Mouse (Mus musculus): Measurements from ENCODE around the gene Prr22. TPM values are rescaled to one million over a fixed set of nuclear protein-coding genes. Genes with fewer than 3 reads are reported as not detected.

Prr22 gene
- total and polyA plus RNA-seq, 3 experiments: 0.15 to 1.3 (median 0.93) TPM

GRCm38 (mm10) chr17:56777568-56777967 lies 7.5 kb downstream of the Prr22 start:
- Histone ChIP-seq H3K27ac (ENCODE audit: insufficient read depth, low read depth) (no peak overlapping the region), H3K9ac (ENCODE audit: insufficient read depth, low read depth) (no peak overlapping the region), H3K79me2 (replicated peaks; ENCODE audit: control insufficient read depth, extremely low read depth, insufficient read depth, poor library complexity, severe bottlenecking) (no peaks in the 10 kb centered on the region), H3K36me3 (replicated peaks in 1 of 2; ENCODE audit: control insufficient read depth in 1 of 2, insufficient read depth in 1 of 2, low read length in 1 of 2) (peaks cover 0 to 14% of the 10 kb centered on the region in 2 experiments), H3K9me3 (replicated peaks; ENCODE audit: low read length) (peaks cover 9% of the 10 kb centered on the region), H3K27me3 (replicated peaks) (peaks cover 18% of the 10 kb centered on the region), H3K4me2 (ENCODE audit: insufficient read depth, low read depth, poor library complexity, severe bottlenecking) (no peak overlapping the region), H3K4me1 (ENCODE audit: control insufficient read depth in 1 of 2, insufficient read depth in 2 of 2) (no peaks in the 10 kb centered on the region), H3K4me3 (replicated peaks in 1 of 3; ENCODE audit: low read depth in 2 of 3, low read length in 2 of 3, poor library complexity in 1 of 3) (no peak overlapping the region)
- TF ChIP-seq CTCF (conservative IDR thresholded peaks at IDR 0.05 in 1 of 2, IDR thresholded peaks at IDR 0.05 in 1 of 2; ENCODE audit: low read depth in 2 of 2, low read length in 2 of 2) (peak in 1 of 2 experiments; percentile 5; a peak in 1 of 4 replicates), MAZ (IDR thresholded peaks at IDR 0.05; ENCODE audit: low read depth, low read length) (no peak)
- no peak for DNase-seq (ENCODE audit: extremely low read depth)
- in situ Hi-C loops (cut with MboI; ENCODE audit: low pct_ligation_motif_present, low pct_unique_long_range_greater_than_20kb, low sequenced_read_pairs) (no loop called here), dilution Hi-C loops (cut with MboI; ENCODE audit: extremely low pct_ligation_motif_present, extremely low pct_unique_long_range_greater_than_20kb, low sequenced_read_pairs) (no loop called here)

GRCm38 (mm10) chr17:56778779-56779362 lies 8.8 kb downstream of the Prr22 start:
- H3K4me2 ChIP-seq (ENCODE audit: insufficient read depth, low read depth, poor library complexity, severe bottlenecking): no peak overlapping the region
- H3K27me3 ChIP-seq (replicated peaks): peaks cover 21% of the 10 kb centered on the region
- no peaks in the 10 kb centered on the region for H3K4me1 ChIP-seq (ENCODE audit: control insufficient read depth in 1 of 2, insufficient read depth in 2 of 2)
- no peak overlapping the region for H3K4me3 ChIP-seq (replicated peaks in 1 of 3; ENCODE audit: low read depth in 2 of 3, low read length in 2 of 3, poor library complexity in 1 of 3)
- no peak overlapping the region for H3K9ac ChIP-seq (ENCODE audit: insufficient read depth, low read depth)
- dilution Hi-C loops (cut with MboI; ENCODE audit: extremely low pct_ligation_motif_present, extremely low pct_unique_long_range_greater_than_20kb, low sequenced_read_pairs): no loop called here
- TF ChIP-seq ETS1 (conservative IDR thresholded peaks at IDR 0.05; ENCODE audit: low read depth, low read length): no peak
- TF ChIP-seq MAX (IDR thresholded peaks at IDR 0.05; ENCODE audit: low read length): no peak
- no peak for TF ChIP-seq KAT2A (IDR thresholded peaks at IDR 0.05; ENCODE audit: insufficient replicate concordance, low read length)
- no peak for TF ChIP-seq JUND (conservative IDR thresholded peaks at IDR 0.05; ENCODE audit: low read depth, low read length)
- TF ChIP-seq ZC3H11A (IDR thresholded peaks at IDR 0.05; ENCODE audit: low read depth, low read length): no peak
- no peak for TF ChIP-seq GABPA (IDR thresholded peaks at IDR 0.05; ENCODE audit: insufficient replicate concordance, low read depth, low read length)
- no peak for TF ChIP-seq UBTF (IDR thresholded peaks at IDR 0.05; ENCODE audit: low read depth, low read length)
- TF ChIP-seq ZNF384 (IDR thresholded peaks at IDR 0.05; ENCODE audit: low read depth, low read length): no peak
- no peak for TF ChIP-seq BHLHE40 (IDR thresholded peaks at IDR 0.05; ENCODE audit: low read depth, low read length)
- peaks cover 0 to 3% of the 10 kb centered on the region in 2 experiments for H3K36me3 ChIP-seq (replicated peaks in 1 of 2; ENCODE audit: control insufficient read depth in 1 of 2, insufficient read depth in 1 of 2, low read length in 1 of 2)
- in situ Hi-C loops (cut with MboI; ENCODE audit: low pct_ligation_motif_present, low pct_unique_long_range_greater_than_20kb, low sequenced_read_pairs): no loop called here
- peaks cover 9% of the 10 kb centered on the region for H3K9me3 ChIP-seq (replicated peaks; ENCODE audit: low read length)
- no peak for DNase-seq (ENCODE audit: extremely low read depth)
- H3K79me2 ChIP-seq (replicated peaks; ENCODE audit: control insufficient read depth, extremely low read depth, insufficient read depth, poor library complexity, severe bottlenecking): no peaks in the 10 kb centered on the region
- no peak overlapping the region for H3K27ac ChIP-seq (ENCODE audit: insufficient read depth, low read depth)

- Histone ChIP-seq H3K4me1 (ENCODE audit: control insufficient read depth in 1 of 2, insufficient read depth in 2 of 2) (no peaks in the 10 kb centered on the region), H3K27ac (ENCODE audit: insufficient read depth, low read depth) (no peak overlapping the region), H3K4me2 (ENCODE audit: insufficient read depth, low read depth, poor library complexity, severe bottlenecking) (no peak overlapping the region), H3K9ac (ENCODE audit: insufficient read depth, low read depth) (no peak overlapping the region), H3K27me3 (replicated peaks) (peaks cover 27% of the 10 kb centered on the region), H3K36me3 (replicated peaks in 1 of 2; ENCODE audit: control insufficient read depth in 1 of 2, insufficient read depth in 1 of 2, low read length in 1 of 2) (no peaks in the 10 kb centered on the region), H3K4me3 (replicated peaks in 1 of 3; ENCODE audit: low read depth in 2 of 3, low read length in 2 of 3, poor library complexity in 1 of 3) (no peak overlapping the region), H3K9me3 (replicated peaks; ENCODE audit: low read length) (peaks cover 9% of the 10 kb centered on the region), H3K79me2 (replicated peaks; ENCODE audit: control insufficient read depth, extremely low read depth, insufficient read depth, poor library complexity, severe bottlenecking) (no peaks in the 10 kb centered on the region)
- in situ Hi-C loops (cut with MboI; ENCODE audit: low pct_ligation_motif_present, low pct_unique_long_range_greater_than_20kb, low sequenced_read_pairs): no loop called here
- TF ChIP-seq BHLHE40 (IDR thresholded peaks at IDR 0.05; ENCODE audit: low read depth, low read length): no peak
- no peak for TF ChIP-seq GABPA (IDR thresholded peaks at IDR 0.05; ENCODE audit: insufficient replicate concordance, low read depth, low read length)
- no peak for TF ChIP-seq POLR2AphosphoS2 (IDR thresholded peaks at IDR 0.05; ENCODE audit: low read depth, low read length)
- no peak for TF ChIP-seq KAT2A (IDR thresholded peaks at IDR 0.05; ENCODE audit: insufficient replicate concordance, low read length)
- no peak for TF ChIP-seq CTCF (conservative IDR thresholded peaks at IDR 0.05 in 1 of 2, IDR thresholded peaks at IDR 0.05 in 1 of 2; ENCODE audit: low read depth in 2 of 2, low read length in 2 of 2)
- no peak for TF ChIP-seq MAZ (IDR thresholded peaks at IDR 0.05; ENCODE audit: low read depth, low read length)
- TF ChIP-seq ELF1 (IDR thresholded peaks at IDR 0.05; ENCODE audit: low read depth, low read length): no peak
- no peak for TF ChIP-seq ETS1 (conservative IDR thresholded peaks at IDR 0.05; ENCODE audit: low read depth, low read length)
- TF ChIP-seq NRF1 (IDR thresholded peaks at IDR 0.05; ENCODE audit: low read depth, low read length): no peak
- TF ChIP-seq IRF4 (IDR thresholded peaks at IDR 0.05; ENCODE audit: low read depth, low read length): no peak
- no peak for TF ChIP-seq E2F4 (IDR thresholded peaks at IDR 0.05; ENCODE audit: insufficient replicate concordance, low read depth, low read length)
- TF ChIP-seq SIN3A (IDR thresholded peaks at IDR 0.05; ENCODE audit: low read length): no peak
- TF ChIP-seq MAX (IDR thresholded peaks at IDR 0.05; ENCODE audit: low read length): no peak
- TF ChIP-seq UBTF (IDR thresholded peaks at IDR 0.05; ENCODE audit: low read depth, low read length): no peak
- no peak for TF ChIP-seq POLR2A (IDR thresholded peaks at IDR 0.05; ENCODE audit: low read depth, low read length)
- TF ChIP-seq ZNF384 (IDR thresholded peaks at IDR 0.05; ENCODE audit: low read depth, low read length): no peak
- TF ChIP-seq ZC3H11A (IDR thresholded peaks at IDR 0.05; ENCODE audit: low read depth, low read length): no peak
- no peak for DNase-seq (ENCODE audit: extremely low read depth)
- dilution Hi-C loops (cut with MboI; ENCODE audit: extremely low pct_ligation_motif_present, extremely low pct_unique_long_range_greater_than_20kb, low sequenced_read_pairs): no loop called here
These were observed 10.4 kb downstream of the Prr22 start for GRCm38 (mm10) chr17:56780291-56780978.
